Mouse (Mus musculus) limb, embryonic 15.5 days (tissue): ENCODE data around the gene Nrxn1. TPM values are rescaled to one million over a fixed set of nuclear protein-coding genes. Genes with fewer than 3 reads are reported as not detected.
A peak's percentile ranks its signal among the peaks of the same experiment; 100 is the strongest.

Experiments
- ATAC-seq: fragments of 200-750 bp; cut with Nextera tagmentation; 2 replicates; pipeline ENCODE4 v1.8.0; 2017; ENCODE audit warnings: low read depth, moderate TSS enrichment; ENCODE audit not compliant: insufficient number of reproducible peaks, low FRiP score, low TSS enrichment
- H3K27ac ChIP-seq: fragments of 300-500 bp; sonication (generic); 2 replicates; pipeline ENCODE4 v1.5.1; 2015; ENCODE audit warnings: moderate library complexity, mild to moderate bottlenecking, inconsistent platforms
- H3K27me3 ChIP-seq: fragments of 300-500 bp; sonication (generic); 2 replicates; pipeline ENCODE4 v1.6.1; 2015; ENCODE audit warnings: inconsistent platforms
- H3K36me3 ChIP-seq: fragments of 300-500 bp; sonication (generic); 2 replicates; pipeline ENCODE4 v1.6.1; 2015; ENCODE audit warnings: inconsistent platforms
- H3K4me1 ChIP-seq: fragments of 300-500 bp; sonication (generic); 2 replicates; pipeline ENCODE4 v1.6.1; 2015; ENCODE audit warnings: inconsistent platforms
- H3K4me2 ChIP-seq: fragments of 300-500 bp; sonication (generic); 2 replicates; pipeline ENCODE4 v1.6.1; 2015; ENCODE audit warnings: mild to moderate bottlenecking, inconsistent platforms
- H3K4me3 ChIP-seq: fragments of 300-500 bp; sonication (generic); 2 replicates; pipeline ENCODE4 v1.5.1; 2015; ENCODE audit warnings: mild to moderate bottlenecking, inconsistent platforms
- H3K9ac ChIP-seq: fragments of 300-500 bp; sonication (generic); 2 replicates; pipeline ENCODE4 v1.6.1; 2015; ENCODE audit warnings: inconsistent platforms
- H3K9me3 ChIP-seq: fragments of 300-500 bp; sonication (generic); 2 replicates; pipeline ENCODE4 v1.6.1; 2016; ENCODE audit warnings: inconsistent platforms
- WGBS: fragments of 180-500 bp; shearing (Covaris S2); methylation state at CpG from one replicate; pipeline ENCODE4 v1.1.7; 2015; 5-methylcytosine and 5-hydroxymethylcytosine counted together
- polyA plus RNA-seq: library from polyadenylated mRNA; unstranded; fragments of >200 nt; fragmentation: Nextera tagmentation; extraction: Ambion mirVana; gene quantifications from 2 replicates; pipeline ENCODE4 v1.2.1, GENCODE M21; 2015

The Nrxn1 gene
- polyA plus RNA-seq, 1 experiment from 2014 or later, result 12.4 TPM

- H3K4me3 ChIP-seq, result no peak overlapping the region
- no peaks in the 10 kb centered on the region for H3K27me3 ChIP-seq
- H3K9ac ChIP-seq, result no peak overlapping the region
- no peak overlapping the region for H3K27ac ChIP-seq
- H3K9me3 ChIP-seq, result no peaks in the 10 kb centered on the region
- H3K36me3 ChIP-seq, result no peaks in the 10 kb centered on the region
- H3K4me2 ChIP-seq, result no peak overlapping the region
- no peak for ATAC-seq
- H3K4me1 ChIP-seq, result no peaks in the 10 kb centered on the region
- 78% methylated on average over 2 of the region's 2 CpGs for WGBS
Measured at GRCm38 (mm10) chr17:90955221-90955620, 137.7 kb downstream of the Nrxn1 start.

- 84% methylated on average over 2 of the region's 2 CpGs for WGBS
- H3K9ac ChIP-seq, result no peak overlapping the region
- no peak overlapping the region for H3K4me2 ChIP-seq
- no peaks in the 10 kb centered on the region for H3K4me1 ChIP-seq
- no peaks in the 10 kb centered on the region for H3K9me3 ChIP-seq
- no peaks in the 10 kb centered on the region for H3K27me3 ChIP-seq
- H3K27ac ChIP-seq, result no peak overlapping the region
- no peak overlapping the region for H3K4me3 ChIP-seq
- ATAC-seq, result no peak
- H3K36me3 ChIP-seq, result no peaks in the 10 kb centered on the region
Measured at GRCm38 (mm10) chr17:90934929-90935328, 157.9 kb downstream of the Nrxn1 start.

GRCm38 (mm10) chr17:90913320-90913719, 179.6 kb downstream of the Nrxn1 start:
- H3K9me3 ChIP-seq, result no peaks in the 10 kb centered on the region
- ATAC-seq, result no peak
- H3K27ac ChIP-seq, result no peak overlapping the region
- no peaks in the 10 kb centered on the region for H3K27me3 ChIP-seq
- H3K4me3 ChIP-seq, result no peak overlapping the region
- 80% methylated on average over 2 of the region's 2 CpGs for WGBS
- no peaks in the 10 kb centered on the region for H3K36me3 ChIP-seq
- no peak overlapping the region for H3K4me2 ChIP-seq
- H3K4me1 ChIP-seq, result no peaks in the 10 kb centered on the region
- no peak overlapping the region for H3K9ac ChIP-seq

GRCm38 (mm10) chr17:90912746-90913145, 180.1 kb downstream of the Nrxn1 start:
- ATAC-seq, result no peak
- Histone ChIP-seq H3K36me3 (no peaks in the 10 kb centered on the region), H3K9ac (no peak overlapping the region), H3K4me3 (no peak overlapping the region), H3K27ac (no peak overlapping the region), H3K4me1 (no peaks in the 10 kb centered on the region), H3K9me3 (no peaks in the 10 kb centered on the region), H3K4me2 (no peak overlapping the region), H3K27me3 (no peaks in the 10 kb centered on the region)
- 73% methylated on average over 2 of the region's 2 CpGs for WGBS

GRCm38 (mm10) chr17:90912341-90912740, 180.5 kb downstream of the Nrxn1 start:
- H3K4me1 ChIP-seq, result no peaks in the 10 kb centered on the region
- H3K36me3 ChIP-seq, result no peaks in the 10 kb centered on the region
- no peaks in the 10 kb centered on the region for H3K9me3 ChIP-seq
- no peaks in the 10 kb centered on the region for H3K27me3 ChIP-seq
- no peak overlapping the region for H3K4me2 ChIP-seq
- H3K27ac ChIP-seq, result no peak overlapping the region
- no peak overlapping the region for H3K9ac ChIP-seq
- no peak for ATAC-seq
- H3K4me3 ChIP-seq, result no peak overlapping the region

- H3K9me3 ChIP-seq, result no peaks in the 10 kb centered on the region
- H3K27me3 ChIP-seq, result no peaks in the 10 kb centered on the region
- H3K4me2 ChIP-seq, result no peak overlapping the region
- ATAC-seq, result no peak
- WGBS, result 89% methylated on average over 6 of the region's 6 CpGs
- no peak overlapping the region for H3K9ac ChIP-seq
- H3K4me3 ChIP-seq, result no peak overlapping the region
- no peak overlapping the region for H3K27ac ChIP-seq
- H3K36me3 ChIP-seq, result no peaks in the 10 kb centered on the region
- H3K4me1 ChIP-seq, result no peaks in the 10 kb centered on the region
Measured at GRCm38 (mm10) chr17:90906118-90907093, 186.5 kb downstream of the Nrxn1 start.

GRCm38 (mm10) chr17:90905143-90905542, 187.7 kb downstream of the Nrxn1 start:
- no peak for ATAC-seq

GRCm38 (mm10) chr17:90892327-90893259, 200.3 kb downstream of the Nrxn1 start:
- Histone ChIP-seq H3K9me3 (no peaks in the 10 kb centered on the region), H3K27ac (peak overlapping the region; percentile 17), H3K27me3 (no peaks in the 10 kb centered on the region), H3K4me2 (no peak overlapping the region), H3K36me3 (no peaks in the 10 kb centered on the region), H3K9ac (no peak overlapping the region), H3K4me1 (no peaks in the 10 kb centered on the region), H3K4me3 (no peak overlapping the region)
- ATAC-seq, result 0 out of 2 replicates have a peak, but pooled peaks have one; percentile 58
- 39% methylated on average over 4 of the region's 4 CpGs for WGBS

More at GRCm38 (mm10) chr17:90905143-90905542, 187.7 kb downstream of the Nrxn1 start:
- Histone ChIP-seq H3K27ac (no peak overlapping the region), H3K9me3 (no peaks in the 10 kb centered on the region), H3K36me3 (no peaks in the 10 kb centered on the region), H3K27me3 (no peaks in the 10 kb centered on the region), H3K4me3 (no peak overlapping the region), H3K4me2 (no peak overlapping the region), H3K9ac (no peak overlapping the region), H3K4me1 (no peaks in the 10 kb centered on the region)
- WGBS, result 60% methylated on average over 5 of the region's 5 CpGs

- Histone ChIP-seq H3K9ac (no peak overlapping the region), H3K27ac (no peak overlapping the region; the same call in 1 of the 2 replicates), H3K36me3 (no peaks in the 10 kb centered on the region), H3K27me3 (no peaks in the 10 kb centered on the region), H3K4me1 (no peaks in the 10 kb centered on the region), H3K9me3 (no peaks in the 10 kb centered on the region), H3K4me2 (no peak overlapping the region), H3K4me3 (no peak overlapping the region)
- no peak for ATAC-seq
- WGBS, result 44% methylated on average over 1 of the region's 1 CpGs
Measured at GRCm38 (mm10) chr17:90891711-90892110, 201.2 kb downstream of the Nrxn1 start.

- H3K4me1 ChIP-seq, result no peaks in the 10 kb centered on the region
- no peak overlapping the region for H3K4me3 ChIP-seq
- H3K27ac ChIP-seq, result no peak overlapping the region
- no peaks in the 10 kb centered on the region for H3K27me3 ChIP-seq
- 70% methylated on average over 2 of the region's 2 CpGs for WGBS
- ATAC-seq, result no peak
- H3K36me3 ChIP-seq, result no peaks in the 10 kb centered on the region
- H3K9ac ChIP-seq, result no peak overlapping the region
- no peak overlapping the region for H3K4me2 ChIP-seq
- no peaks in the 10 kb centered on the region for H3K9me3 ChIP-seq
Measured at GRCm38 (mm10) chr17:90857225-90857624, 235.6 kb downstream of the Nrxn1 start.

- Histone ChIP-seq H3K4me1 (no peaks in the 10 kb centered on the region), H3K4me2 (no peak overlapping the region), H3K36me3 (no peaks in the 10 kb centered on the region), H3K27me3 (no peaks in the 10 kb centered on the region), H3K9me3 (no peaks in the 10 kb centered on the region), H3K9ac (no peak overlapping the region), H3K27ac (no peak overlapping the region), H3K4me3 (no peak overlapping the region)
- 37% methylated on average over 1 of the region's 1 CpGs for WGBS
- ATAC-seq, result no peak
Measured at GRCm38 (mm10) chr17:90843876-90844275, 249.0 kb downstream of the Nrxn1 start.
